Mouse (Mus musculus) ES-Bruce4 (cell line): ENCODE measurements around the gene Btbd2. TPM values are rescaled to one million over a fixed set of nuclear protein-coding genes. Genes with fewer than 3 reads are reported as not detected.

Source experiments
- H3K27ac ChIP-seq: 2 replicates; pipeline ENCODE4 v1.5.1; 2012; ENCODE audit warnings: low read length, inconsistent platforms; ENCODE audit not compliant: insufficient read depth
- H3K27me3 ChIP-seq: 2 replicates; pipeline ENCODE4 v1.6.1; 2012; ENCODE audit warnings: mild to moderate bottlenecking, low read length, inconsistent platforms; ENCODE audit not compliant: control insufficient read depth, poor library complexity, insufficient read depth, severe bottlenecking
- H3K36me3 ChIP-seq: 2 replicates; pipeline ENCODE4 v1.6.1; 2012; ENCODE audit warnings: inconsistent platforms, mild to moderate bottlenecking, low read length, moderate library complexity; ENCODE audit not compliant: control insufficient read depth, poor library complexity, insufficient read depth, severe bottlenecking
- H3K4me1 ChIP-seq: one replicate; pipeline ENCODE4 v1.8.1; 2011; ENCODE audit warnings: low read length; ENCODE audit not compliant: control insufficient read depth, insufficient read depth
- H3K4me3 ChIP-seq: 2 replicates; pipeline ENCODE4 v1.5.1; 2011; ENCODE audit warnings: low read depth, mild to moderate bottlenecking, low read length
- H3K9ac ChIP-seq: 2 replicates; pipeline ENCODE4 v1.6.1; 2012; ENCODE audit warnings: low read depth, mild to moderate bottlenecking, inconsistent platforms; ENCODE audit not compliant: poor library complexity, severe bottlenecking
- H3K9me3 ChIP-seq: replicated peaks from 2 replicates; pipeline ENCODE4 v1.6.1; 2012; ENCODE audit warnings: mild to moderate bottlenecking, low read length, inconsistent platforms; ENCODE audit not compliant: control insufficient read depth, poor library complexity, insufficient read depth, severe bottlenecking
- CTCF ChIP-seq: IDR thresholded peaks from one replicate; pipeline ENCODE4 v1.8.1; 2011; ENCODE audit warnings: low read depth, low read length
- EP300 ChIP-seq: IDR thresholded peaks from 2 replicates; pipeline ENCODE4 v1.6.1; 2011; ENCODE audit warnings: low read depth, low read length; ENCODE audit not compliant: insufficient read depth
- POLR2A ChIP-seq: IDR thresholded peaks from one replicate; pipeline ENCODE4 v1.8.1; 2011; ENCODE audit warnings: low read length; ENCODE audit not compliant: insufficient read depth
- polyA plus RNA-seq: library from polyadenylated mRNA; stranded (reverse); fragments of >200 nt; gene quantifications from 2 replicates; pipeline ENCODE4 v1.2.4, GENCODE M21; 2011; ENCODE audit warnings: low read depth; ENCODE audit not compliant: missing spikeins, insufficient read depth, insufficient read length

Gene Btbd2
- polyA plus RNA-seq, 1 experiment: 47.1 TPM

GRCm38 (mm10) chr10:80677128-80677875 is 20.4 kb upstream of the Btbd2 start:
- Histone ChIP-seq H3K9ac (peak overlapping the region; percentile 80), H3K27me3 (no peaks in the 10 kb centered on the region), H3K9me3 (no peaks in the 10 kb centered on the region), H3K4me1 (peaks cover 5% of the 10 kb centered on the region), H3K4me3 (peak overlapping the region; percentile 92), H3K27ac (peak overlapping the region; percentile 81), H3K36me3 (no peaks in the 10 kb centered on the region)
- TF ChIP-seq POLR2A (no peak), CTCF (no peak)

- H3K4me1 ChIP-seq: peaks cover 5% of the 10 kb centered on the region
- H3K9me3 ChIP-seq: no peaks in the 10 kb centered on the region
- peaks cover 3% of the 10 kb centered on the region; the same call in 1 of the 2 replicates for H3K36me3 ChIP-seq
- H3K27ac ChIP-seq: peak overlapping the region; percentile 81
- H3K4me3 ChIP-seq: peak overlapping the region; percentile 92
- H3K27me3 ChIP-seq: no peaks in the 10 kb centered on the region
- TF ChIP-seq EP300 (no peak; the same call in 1 of the 2 replicates), POLR2A (peak; percentile 71), CTCF (no peak)
- H3K9ac ChIP-seq: peak overlapping the region; percentile 94
Measured at GRCm38 (mm10) chr10:80676198-80676928, 19.5 kb upstream of the Btbd2 start.

GRCm38 (mm10) chr10:80675405-80676197 is 18.7 kb upstream of the Btbd2 start:
- no peaks in the 10 kb centered on the region for H3K9me3 ChIP-seq
- H3K27ac ChIP-seq: no peak overlapping the region
- H3K4me3 ChIP-seq: peak overlapping the region; percentile 92
- peaks cover 4% of the 10 kb centered on the region; the same call in 1 of the 2 replicates for H3K36me3 ChIP-seq
- peaks cover 5% of the 10 kb centered on the region for H3K4me1 ChIP-seq
- peak overlapping the region; percentile 94 for H3K9ac ChIP-seq
- no peaks in the 10 kb centered on the region for H3K27me3 ChIP-seq
- TF ChIP-seq EP300 (no peak), POLR2A (no peak), CTCF (no peak)

GRCm38 (mm10) chr10:80674851-80675404 is 18.1 kb upstream of the Btbd2 start:
- H3K36me3 ChIP-seq: peaks cover 4% of the 10 kb centered on the region; the same call in 1 of the 2 replicates
- H3K4me3 ChIP-seq: peak overlapping the region; percentile 92
- H3K27me3 ChIP-seq: no peaks in the 10 kb centered on the region
- peaks cover 5% of the 10 kb centered on the region for H3K4me1 ChIP-seq
- TF ChIP-seq EP300: no peak
- no peak for TF ChIP-seq CTCF
- TF ChIP-seq POLR2A: no peak
- H3K27ac ChIP-seq: no peak overlapping the region
- no peaks in the 10 kb centered on the region for H3K9me3 ChIP-seq
- H3K9ac ChIP-seq: peak overlapping the region; percentile 94

GRCm38 (mm10) chr10:80674161-80674711 is 17.4 kb upstream of the Btbd2 start:
- H3K4me3 ChIP-seq: no peak overlapping the region
- peaks cover 5% of the 10 kb centered on the region for H3K36me3 ChIP-seq
- H3K27me3 ChIP-seq: no peaks in the 10 kb centered on the region
- TF ChIP-seq CTCF (no peak), POLR2A (no peak), EP300 (no peak)
- no peak overlapping the region for H3K27ac ChIP-seq
- peaks cover under 1% of the 10 kb centered on the region for H3K4me1 ChIP-seq
- H3K9me3 ChIP-seq: no peaks in the 10 kb centered on the region
- no peak overlapping the region for H3K9ac ChIP-seq
